Mouse (Mus musculus) heart, adult 2 months (tissue): ENCODE results near the gene Kctd19. TPM values are rescaled to one million over a fixed set of nuclear protein-coding genes. Genes with fewer than 3 reads are reported as not detected.

Experiments
- DNase-seq, 2 experiments: peaks; one replicate each; pipeline ENCODE4 v3.0.0; 2021
- H3K27ac ChIP-seq: fragments of 200-600 bp; 2 replicates; pipeline ENCODE4 v1.8.1; 2022
- H3K27me3 ChIP-seq: fragments of 200-500 bp; 2 replicates; pipeline ENCODE4 v1.6.1; 2012; ENCODE audit warnings: mild to moderate bottlenecking, low read length, inconsistent platforms, mixed read lengths; ENCODE audit not compliant: control insufficient read depth, insufficient read depth
- H3K36me3 ChIP-seq: fragments of 200-500 bp; 2 replicates; pipeline ENCODE4 v1.6.1; 2012; ENCODE audit warnings: low read length, inconsistent platforms; ENCODE audit not compliant: control insufficient read depth, insufficient read depth
- H3K4me1 ChIP-seq: fragments of 200-500 bp; 2 replicates; pipeline ENCODE4 v1.6.1; 2011; ENCODE audit warnings: low read length; ENCODE audit not compliant: control insufficient read depth, insufficient read depth
- H3K4me3 ChIP-seq: fragments of 200-600 bp; 2 replicates; pipeline ENCODE4 v1.8.1; 2022
- H3K79me2 ChIP-seq: fragments of 200-500 bp; replicated peaks from 2 replicates; pipeline ENCODE4 v1.6.1; 2012; ENCODE audit warnings: mild to moderate bottlenecking, inconsistent platforms, low read length, moderate library complexity, mixed read lengths; ENCODE audit not compliant: control insufficient read depth, insufficient read depth
- H3K9ac ChIP-seq: fragments of 200-500 bp; 2 replicates; pipeline ENCODE4 v1.6.1; 2012; ENCODE audit warnings: low read depth, mild to moderate bottlenecking, control low read depth, inconsistent platforms, low read length, mixed read lengths
- CTCF ChIP-seq: fragments of 200-600 bp; IDR thresholded peaks from 2 replicates; pipeline ENCODE4 v1.8.1; 2022; ENCODE audit warnings: antibody characterized with exemption, mild to moderate bottlenecking, moderate library complexity
- EP300 ChIP-seq: fragments of 200-500 bp; IDR thresholded peaks from 2 replicates; pipeline ENCODE4 v1.6.1; 2011; ENCODE audit warnings: low read depth, low read length, control low read depth; ENCODE audit not compliant: insufficient read depth
- POLR2A ChIP-seq: fragments of 200-500 bp; IDR thresholded peaks from 2 replicates; pipeline ENCODE4 v1.6.1; 2011; ENCODE audit warnings: mild to moderate bottlenecking, low read depth, low read length, control low read depth; ENCODE audit not compliant: insufficient read depth
- WGBS: fragments of 180-500 bp; shearing (Covaris S2); methylation state at CpG from one replicate; pipeline ENCODE4 v1.1.7; 2018; 5-methylcytosine and 5-hydroxymethylcytosine counted together
- intact Hi-C: fragments of 180-260 bp; cut with DNase I; formaldehyde crosslinking; loops from one replicate; pipeline ENCODE4 v1.15.1; 2025
- polyA plus RNA-seq: library from polyadenylated mRNA; depleted of rRNA; stranded (reverse); fragments of >200 nt; gene quantifications from 2 replicates; pipeline ENCODE4 v1.2.3, GENCODE M21; 2012
- total RNA-seq, 2 experiments: library from RNA; stranded (reverse); gene quantifications; 2 replicates each; pipeline ENCODE4 v1.2.3; 2021

Gene Kctd19
- total and polyA plus RNA-seq, 3 experiments: 0.08 to 0.25 (median 0.13) TPM

DNA sequence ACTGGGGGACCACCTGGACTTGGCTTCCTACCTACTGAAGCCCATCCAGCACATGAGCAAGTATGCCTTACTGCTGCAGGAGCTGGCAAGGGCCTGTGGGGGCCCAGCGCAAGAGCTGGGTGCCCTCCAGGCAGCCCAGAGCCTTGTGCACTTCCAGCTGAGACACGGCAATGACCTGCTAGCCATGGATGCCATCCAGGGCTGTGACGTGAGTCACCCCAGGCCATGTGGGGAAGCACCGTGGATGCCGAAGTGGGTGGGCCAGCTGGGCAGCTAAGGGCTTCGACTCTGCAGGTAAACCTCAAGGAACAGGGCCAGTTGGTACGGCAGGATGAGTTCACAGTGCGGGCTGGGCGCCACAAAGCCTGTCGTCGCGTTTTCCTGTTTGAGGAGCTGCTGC is 33.0 kb downstream of the Kctd19 start:
- Histone ChIP-seq H3K4me3 (no peak overlapping the region), H3K79me2 (no peaks in the 10 kb centered on the region), H3K4me1 (no peaks in the 10 kb centered on the region), H3K36me3 (no peaks in the 10 kb centered on the region), H3K9ac (no peak overlapping the region), H3K27me3 (no peaks in the 10 kb centered on the region), H3K27ac (no peak overlapping the region)
- WGBS: 87% methylated on average over 12 of the region's 12 CpGs
- no peak for DNase-seq
- intact Hi-C loops: no loop called here
- no peak for TF ChIP-seq EP300
- TF ChIP-seq CTCF: no peak
- no peak for TF ChIP-seq POLR2A

DNA sequence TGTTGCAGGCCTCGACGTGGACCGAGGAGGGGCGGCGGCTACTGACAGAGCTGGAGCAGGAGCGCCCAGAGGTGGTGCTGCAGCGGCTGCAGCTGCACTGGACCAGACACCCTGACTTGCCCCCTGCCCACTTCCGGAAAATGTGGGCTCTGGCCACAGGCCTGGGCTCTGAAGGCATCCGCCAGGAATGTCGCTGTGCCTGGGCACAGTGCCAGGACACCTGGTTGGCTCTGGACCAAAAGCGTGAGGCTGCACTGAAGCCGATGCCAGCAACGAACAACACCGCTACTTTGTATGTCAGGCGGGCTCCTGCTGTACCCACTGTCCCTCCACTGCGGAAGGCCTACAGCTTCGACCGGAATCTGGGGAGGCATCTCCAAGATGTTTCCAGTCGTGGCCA is 34.6 kb downstream of the Kctd19 start:
- 19% methylated on average over 19 of the region's 19 CpGs for WGBS
- no peak overlapping the region for H3K9ac ChIP-seq
- H3K79me2 ChIP-seq: no peaks in the 10 kb centered on the region
- intact Hi-C loops: no loop called here
- H3K4me1 ChIP-seq: no peaks in the 10 kb centered on the region
- peak; percentile 42 to 57 for DNase-seq
- H3K4me3 ChIP-seq: no peak overlapping the region
- H3K27me3 ChIP-seq: no peaks in the 10 kb centered on the region; the same call in 1 of the 2 replicates
- no peak overlapping the region for H3K27ac ChIP-seq
- H3K36me3 ChIP-seq: no peaks in the 10 kb centered on the region
- TF ChIP-seq CTCF: 0 out of 2 replicates have a peak, but pooled peaks have one; percentile 2
- TF ChIP-seq EP300: no peak

DNA sequence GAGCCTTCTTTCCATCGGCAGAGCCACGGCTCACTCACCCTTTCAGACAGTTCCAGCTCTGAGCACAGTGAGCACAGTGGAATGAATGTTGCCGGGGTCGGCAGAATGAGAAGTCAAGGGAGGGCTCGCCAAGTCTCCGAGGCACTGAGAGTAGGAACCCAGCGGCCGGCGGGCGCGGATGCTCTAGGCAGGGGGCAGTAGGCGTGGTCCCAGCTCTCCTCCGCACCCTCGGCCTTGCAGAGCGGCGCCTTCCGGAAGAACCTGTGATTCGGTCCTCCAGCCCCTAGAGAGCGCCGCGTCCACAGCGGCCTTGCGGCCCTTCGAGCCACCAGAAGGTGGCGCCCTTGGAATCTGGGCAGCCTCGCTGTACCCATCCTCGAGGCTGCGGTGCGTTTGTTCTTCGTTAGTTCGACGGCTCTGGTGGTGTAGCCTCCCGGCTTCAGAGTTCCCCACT is 38.8 kb downstream of the Kctd19 start:
- intact Hi-C loops: no loop called here
- no peak overlapping the region for H3K4me3 ChIP-seq
- no peaks in the 10 kb centered on the region; the same call in 1 of the 2 replicates for H3K27me3 ChIP-seq
- WGBS: 32% methylated on average over 33 of the region's 33 CpGs
- H3K4me1 ChIP-seq: no peaks in the 10 kb centered on the region
- no peak overlapping the region for H3K27ac ChIP-seq
- peak in 1 of 2 experiments; percentile 49 for DNase-seq
- no peaks in the 10 kb centered on the region for H3K36me3 ChIP-seq
- peak; percentile 69 for TF ChIP-seq CTCF
- no peak for TF ChIP-seq POLR2A
- no peak for TF ChIP-seq EP300
- H3K9ac ChIP-seq: no peak overlapping the region
- H3K79me2 ChIP-seq: no peaks in the 10 kb centered on the region

DNA sequence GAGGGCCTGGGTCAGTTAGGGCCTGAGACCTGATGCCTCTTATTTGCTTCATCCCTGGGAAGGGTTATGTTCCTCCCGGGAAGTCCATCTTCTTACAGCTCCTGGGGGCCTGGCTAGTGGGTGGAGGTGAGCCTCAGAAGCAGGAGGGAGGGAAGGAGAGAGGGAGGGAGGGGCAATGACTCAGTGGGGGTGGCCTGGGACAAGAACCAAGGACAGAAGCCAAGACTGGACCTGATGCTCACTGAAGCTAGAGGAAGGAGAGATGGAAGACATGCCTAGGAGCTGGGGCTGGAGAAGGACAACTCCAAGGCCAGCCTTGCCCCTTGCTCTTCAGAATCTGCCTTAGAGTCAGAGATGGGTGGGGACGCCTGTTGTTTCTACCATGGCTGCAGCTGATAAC is 40.3 kb downstream of the Kctd19 start, which contains the start of gene Plekhg4:
Gene Plekhg4, plus strand, starts transcription at position 243 of the 400 bp plus-strand sequence.
- no peak for TF ChIP-seq EP300
- no peak for TF ChIP-seq POLR2A
- TF ChIP-seq CTCF: no peak

DNA sequence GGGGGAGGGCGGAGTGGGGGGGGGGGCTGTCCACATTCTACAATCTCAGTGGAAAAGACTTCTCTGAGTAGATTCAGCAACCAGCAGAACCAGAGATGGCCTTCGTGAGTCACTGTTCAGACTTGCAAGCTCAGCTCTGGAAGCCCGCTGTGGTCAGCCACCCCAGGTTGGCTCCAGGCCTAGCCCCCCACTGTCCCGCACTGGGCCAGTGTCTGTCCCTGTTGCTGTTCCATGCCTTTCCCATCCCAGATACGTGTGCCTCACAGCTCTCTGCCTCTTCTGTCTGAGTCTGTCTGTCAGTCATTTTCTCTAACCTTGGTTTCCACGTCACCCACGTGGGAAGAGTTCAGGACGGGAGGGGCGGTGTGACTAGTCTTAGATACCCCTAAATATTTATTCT is 40.8 kb downstream of the Kctd19 start:
- no peak overlapping the region for H3K9ac ChIP-seq
- no peak overlapping the region for H3K27ac ChIP-seq
- 82% methylated on average over 8 of the region's 9 CpGs for WGBS
- H3K79me2 ChIP-seq: no peaks in the 10 kb centered on the region
- no peak for DNase-seq
- intact Hi-C loops: no loop called here
- H3K27me3 ChIP-seq: no peaks in the 10 kb centered on the region; the same call in 1 of the 2 replicates
- no peak overlapping the region for H3K4me3 ChIP-seq
- no peak for TF ChIP-seq CTCF
- no peak for TF ChIP-seq EP300
- TF ChIP-seq POLR2A: no peak
- no peaks in the 10 kb centered on the region for H3K36me3 ChIP-seq
- H3K4me1 ChIP-seq: no peaks in the 10 kb centered on the region

More for the DNA sequence above, 40.3 kb downstream of the Kctd19 start, which contains the start of gene Plekhg4:
- no peak for DNase-seq
- Histone ChIP-seq H3K4me3 (no peak within 1 kb of the TSS), H3K9ac (no peak within 1 kb of the TSS), H3K4me1 (no peaks in the 10 kb centered on the region), H3K79me2 (no peaks in the 10 kb centered on the region), H3K36me3 (no peaks in the 10 kb centered on the region), H3K27me3 (no peaks in the 10 kb centered on the region; the same call in 1 of the 2 replicates), H3K27ac (no peak within 1 kb of the TSS)
- intact Hi-C loops: no loop called here
- WGBS: 59% methylated on average over 2 of the region's 2 CpGs

- no peak for TF ChIP-seq EP300
- TF ChIP-seq CTCF: peak; percentile 68
- Histone ChIP-seq H3K36me3 (no peaks in the 10 kb centered on the region), H3K79me2 (no peaks in the 10 kb centered on the region), H3K4me3 (no peak overlapping the region), H3K9ac (no peak overlapping the region), H3K4me1 (peaks cover 3% of the 10 kb centered on the region), H3K27me3 (no peaks in the 10 kb centered on the region), H3K27ac (no peak overlapping the region)
- no peak for DNase-seq
- 85% methylated on average over 2 of the region's 2 CpGs for WGBS
- intact Hi-C loops: no loop called here
Observed at GRCm38 (mm10) chr8:105367107-105367506, 46.2 kb downstream of the Kctd19 start.
